Mouse (Mus musculus) kidney, adult 18-20 months (tissue): Measurements from ENCODE around the gene Snn.

ENCODE experiments used
- DNase-seq: peaks from one replicate; pipeline ENCODE4 v3.0.0; 2021

The Snn gene

GRCm38 (mm10) chr16:11050226-11050625 is 10.5 kb upstream of the Snn start:
- DNase-seq, result no peak

- peak; percentile 41 for DNase-seq
These were observed 9.6 kb upstream of the Snn start for GRCm38 (mm10) chr16:11051134-11051533.

GRCm38 (mm10) chr16:11054409-11054808 is 6.3 kb upstream of the Snn start:
- DNase-seq, result no peak

DNA sequence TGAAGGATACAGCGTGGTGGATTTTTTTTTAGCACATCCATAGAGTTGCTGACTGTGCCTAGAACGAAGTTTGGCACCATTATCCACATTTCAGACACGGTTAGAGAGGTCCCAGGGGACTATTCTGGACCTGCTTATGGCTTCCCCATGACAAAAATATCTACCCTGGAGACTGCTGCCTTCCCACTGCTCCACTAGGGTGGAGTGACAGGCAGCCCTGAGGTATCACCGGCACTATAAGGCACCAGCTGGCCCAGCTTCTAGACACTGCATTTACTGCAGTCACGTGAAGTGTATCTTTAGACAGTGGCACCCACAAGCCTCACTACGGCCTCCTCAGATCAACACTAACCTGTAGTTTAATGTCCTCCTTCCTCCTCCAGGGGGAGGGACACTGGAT is 5.9 kb upstream of the Snn start:
- DNase-seq, result no peak

DNA sequence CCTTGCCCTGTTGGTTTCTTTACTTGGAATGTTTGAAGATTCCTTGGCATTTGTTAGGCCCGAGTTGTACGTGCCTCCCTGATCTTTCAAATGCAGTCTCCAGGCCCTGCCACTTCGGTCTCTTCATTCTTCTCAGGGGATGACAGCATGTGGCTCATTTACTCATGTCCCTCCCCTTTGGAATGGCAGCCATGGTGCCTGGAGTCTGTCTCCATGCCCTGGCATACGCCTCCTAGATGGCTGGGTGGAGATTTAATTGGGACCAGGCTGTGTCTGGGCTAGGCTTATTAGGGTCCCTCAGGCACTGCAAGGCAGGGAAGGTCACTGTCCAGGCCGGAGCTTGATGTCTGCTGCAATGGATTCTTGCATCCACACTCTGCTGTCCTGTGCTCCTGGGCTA is 4.8 kb upstream of the Snn start:
- DNase-seq, result no peak

GRCm38 (mm10) chr16:11062794-11063721 is 2.3 kb downstream of the Snn start:
- peak; percentile 87 for DNase-seq

- no peak for DNase-seq
These were observed 3.6 kb downstream of the Snn start for GRCm38 (mm10) chr16:11064341-11064740.

DNA sequence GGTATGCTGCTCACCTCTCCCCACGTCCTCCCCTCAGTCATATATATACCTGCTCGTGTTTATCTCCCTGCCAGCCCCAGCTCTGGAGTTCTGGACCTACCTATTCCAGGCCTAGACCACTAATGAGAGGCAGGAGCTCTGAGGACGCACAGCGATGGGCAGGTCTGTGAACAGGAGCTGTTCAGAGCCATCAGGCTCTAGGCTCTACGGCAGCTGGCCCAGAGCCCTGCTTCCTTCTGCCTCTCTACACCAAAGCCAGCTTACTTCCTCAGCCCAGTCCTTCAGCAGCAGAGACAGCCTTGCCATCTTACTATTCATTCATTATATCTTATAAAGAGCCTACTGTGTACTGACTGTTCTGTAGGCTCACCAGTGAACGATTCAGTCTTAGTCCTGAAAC is 4.0 kb downstream of the Snn start:
- no peak for DNase-seq

GRCm38 (mm10) chr16:11065431-11065830 is 4.7 kb downstream of the Snn start:
- no peak for DNase-seq

- DNase-seq, result peak; percentile 97
These were observed 5.5 kb downstream of the Snn start, which contains the start of gene Litaf for GRCm38 (mm10) chr16:11066029-11066832. Gene Litaf (minus strand): TSS chr16:11066157.

GRCm38 (mm10) chr16:11066833-11067191 is 6.1 kb downstream of the Snn start:
- peak; percentile 62 for DNase-seq

GRCm38 (mm10) chr16:11068666-11069065 is 7.9 kb downstream of the Snn start:
- no peak for DNase-seq

- peak; percentile 35 for DNase-seq
These were observed 8.5 kb downstream of the Snn start for GRCm38 (mm10) chr16:11069271-11069670.

DNA sequence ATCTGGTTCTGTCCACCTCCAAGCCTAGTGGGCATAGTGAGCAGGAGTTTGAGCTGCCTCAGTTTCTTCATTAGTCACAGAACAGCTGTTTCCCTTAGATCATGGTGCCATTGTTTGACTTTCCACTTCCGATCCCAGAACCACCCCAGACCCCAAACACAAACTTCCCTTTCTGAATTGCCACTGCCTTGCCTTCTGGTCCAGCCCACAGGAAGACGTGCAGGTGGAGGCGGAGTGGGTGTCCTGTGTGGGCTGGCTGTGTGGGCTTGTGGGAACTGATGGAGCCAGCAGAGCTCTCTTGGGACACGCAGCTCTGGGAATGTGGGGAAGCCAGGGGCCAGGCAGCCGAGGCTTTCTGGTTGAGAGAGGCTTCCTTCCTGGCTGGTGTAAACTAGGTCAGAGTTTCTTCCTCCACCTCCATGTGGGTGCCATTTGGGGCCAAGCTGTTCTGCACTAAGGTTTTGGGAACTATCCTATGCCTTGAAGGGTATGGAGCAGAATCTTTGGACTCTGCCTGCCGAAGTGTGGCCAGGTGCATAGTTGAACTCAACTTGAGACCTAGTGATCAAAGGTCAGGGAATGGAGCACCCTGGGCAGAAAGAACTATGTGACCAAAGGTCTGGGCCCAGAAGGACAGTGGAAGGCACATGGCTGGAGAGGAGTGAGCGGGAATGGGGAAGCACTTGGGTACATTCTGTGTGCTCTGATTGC is 9.1 kb downstream of the Snn start:
- peak; percentile 72 for DNase-seq

DNA sequence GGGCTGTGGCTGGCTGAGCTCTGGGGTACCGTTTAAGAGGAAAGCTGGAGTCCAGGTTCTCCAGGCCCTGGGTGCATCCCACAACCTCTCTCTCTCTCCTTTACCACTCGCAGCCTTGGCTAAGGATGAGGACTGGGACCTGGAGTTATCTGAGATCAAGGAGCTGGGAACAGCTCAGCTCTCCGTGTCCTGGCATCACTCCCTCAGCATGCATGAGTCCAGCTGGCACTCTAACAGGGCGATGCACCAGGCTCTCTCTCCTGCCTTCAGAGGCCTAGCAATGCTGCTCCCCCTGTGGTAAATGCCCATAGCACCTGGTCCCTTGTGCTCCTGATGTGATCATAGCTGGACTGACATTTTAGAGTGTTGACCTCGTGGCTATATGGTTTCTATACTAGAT is 10.4 kb downstream of the Snn start:
- peak; percentile 34 for DNase-seq

- no peak for DNase-seq
These were observed 11.1 kb downstream of the Snn start for GRCm38 (mm10) chr16:11071887-11072286.

- DNase-seq, result no peak
These were observed 11.7 kb downstream of the Snn start for GRCm38 (mm10) chr16:11072454-11072853.

GRCm38 (mm10) chr16:11073060-11073459 is 12.3 kb downstream of the Snn start:
- DNase-seq, result peak; percentile 19

GRCm38 (mm10) chr16:11077601-11078201 is 17.0 kb downstream of the Snn start:
- no peak for DNase-seq

- no peak for DNase-seq
These were observed 17.6 kb downstream of the Snn start for GRCm38 (mm10) chr16:11078216-11078869.

- no peak for DNase-seq
These were observed 23.4 kb downstream of the Snn start for GRCm38 (mm10) chr16:11084181-11084580.

DNA sequence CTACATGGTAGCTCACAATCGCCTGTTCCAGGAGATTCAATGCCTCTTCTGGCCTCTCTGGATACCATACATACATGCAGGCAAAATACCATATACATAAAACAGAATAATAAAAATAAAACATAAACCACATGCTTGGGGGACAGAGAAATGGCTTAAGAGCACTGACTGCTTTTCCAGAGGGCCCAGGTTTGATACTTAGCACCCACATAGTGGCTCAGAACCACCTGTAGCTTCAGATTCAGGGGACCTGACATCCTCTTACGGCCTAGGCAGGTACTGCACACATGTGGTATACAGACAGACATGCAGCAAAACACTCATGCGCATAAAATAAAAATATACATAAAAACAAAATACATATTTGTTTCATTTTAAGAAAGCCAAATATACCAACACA is 25.6 kb downstream of the Snn start:
- no peak for DNase-seq
